Mouse (Mus musculus): ENCODE data around the gene Ss18l1. TPM values are rescaled to one million over a fixed set of nuclear protein-coding genes. Genes with fewer than 3 reads are reported as not detected.

Ss18l1 gene
- total and polyA plus RNA-seq, 3 experiments: 2.5 to 4.3 (median 4.2) TPM

DNA sequence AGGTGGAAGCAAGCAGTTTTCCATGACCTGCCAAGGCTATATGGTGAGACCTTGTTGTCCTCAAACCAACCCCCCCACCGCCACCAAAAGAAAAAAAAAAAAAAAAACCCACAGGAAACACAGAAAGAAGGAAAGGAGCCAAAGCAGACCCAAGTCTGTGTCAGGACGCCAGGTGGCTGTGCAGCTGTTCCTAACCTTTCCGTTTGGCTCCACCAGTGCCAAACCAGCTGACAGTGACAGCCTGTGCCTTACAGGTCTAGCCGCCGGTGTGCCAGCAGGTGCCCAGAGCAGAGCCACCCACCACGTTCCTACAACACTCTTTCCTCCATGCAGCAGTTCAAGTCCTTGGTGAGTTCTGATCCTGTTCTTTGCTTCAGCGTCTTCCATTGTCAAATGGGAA lies 30.6 kb downstream of the Ss18l1 start:
- Histone ChIP-seq H3K9me3 (replicated peaks) (no peaks in the 10 kb centered on the region), H3K4me1 (ENCODE audit: insufficient read depth, low read depth, low read length) (peaks cover 26% of the 10 kb centered on the region), H3K36me3 (replicated peaks) (peaks cover 65% of the 10 kb centered on the region), H3K27me3 (ENCODE audit: insufficient read depth, low read length) (no peaks in the 10 kb centered on the region), H3K4me3 (ENCODE audit: low read depth, low read length) (no peak overlapping the region)
- TF ChIP-seq GATA1 (IDR thresholded peaks at IDR 0.05; ENCODE audit: borderline replicate concordance, low read length) (no peak), GATA2 (IDR thresholded peaks at IDR 0.05; ENCODE audit: borderline replicate concordance, low read depth, low read length) (no peak), POLR2AphosphoS5 (IDR thresholded peaks at IDR 0.05; ENCODE audit: insufficient replicate concordance, low read depth, low read length) (no peak), CTCF (IDR thresholded peaks at IDR 0.05; ENCODE audit: low read depth, low read length) (no peak), TAL1 (conservative IDR thresholded peaks at IDR 0.05; ENCODE audit: low read depth, low read length) (no peak)
- no peak for DNase-seq (ENCODE audit: low spot score)
- ATAC-seq (ENCODE audit: extremely low read depth, insufficient number of reproducible peaks, low FRiP score, poor library complexity, severe bottlenecking): no peak

GRCm38 (mm10) chr2:180077622-180078021 lies 35.3 kb downstream of the Ss18l1 start:
- Histone ChIP-seq H3K4me3 (ENCODE audit: low read depth, low read length) (no peak overlapping the region), H3K27me3 (ENCODE audit: insufficient read depth, low read length) (no peaks in the 10 kb centered on the region), H3K36me3 (replicated peaks) (peaks cover 87% of the 10 kb centered on the region), H3K9me3 (replicated peaks) (no peaks in the 10 kb centered on the region), H3K4me1 (ENCODE audit: insufficient read depth, low read depth, low read length) (peaks cover 11% of the 10 kb centered on the region)
- ATAC-seq (ENCODE audit: extremely low read depth, insufficient number of reproducible peaks, low FRiP score, poor library complexity, severe bottlenecking) (no peak), DNase-seq (ENCODE audit: low spot score) (no peak)
- TF ChIP-seq CTCF (IDR thresholded peaks at IDR 0.05; ENCODE audit: low read depth, low read length) (no peak), TAL1 (conservative IDR thresholded peaks at IDR 0.05; ENCODE audit: low read depth, low read length) (no peak), GATA1 (IDR thresholded peaks at IDR 0.05; ENCODE audit: borderline replicate concordance, low read length) (no peak), GATA2 (IDR thresholded peaks at IDR 0.05; ENCODE audit: borderline replicate concordance, low read depth, low read length) (no peak), POLR2AphosphoS5 (IDR thresholded peaks at IDR 0.05; ENCODE audit: insufficient replicate concordance, low read depth, low read length) (no peak)

DNA sequence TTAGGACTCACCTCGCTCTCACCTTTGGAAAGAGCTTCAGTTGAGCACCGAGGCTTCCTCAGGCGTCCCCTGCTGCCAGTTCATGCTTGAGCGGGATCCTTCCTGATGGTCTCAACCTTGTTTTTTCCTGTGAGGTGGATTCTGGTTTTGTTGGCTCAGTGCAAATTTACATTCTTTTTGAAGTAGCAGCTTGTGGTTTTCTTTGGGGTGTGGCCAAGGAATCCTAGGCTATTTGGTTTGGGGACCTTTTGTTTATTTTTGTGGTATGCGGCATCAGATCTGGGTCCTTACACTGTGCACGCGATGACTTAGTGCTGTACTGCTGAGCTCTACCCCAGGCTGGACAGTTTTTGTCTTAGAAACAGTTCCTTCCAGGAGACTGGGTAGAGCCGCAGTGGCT lies 38.4 kb downstream of the Ss18l1 start:
- Histone ChIP-seq H3K27me3 (ENCODE audit: insufficient read depth, low read length) (no peaks in the 10 kb centered on the region), H3K9me3 (replicated peaks) (no peaks in the 10 kb centered on the region), H3K4me3 (ENCODE audit: low read depth, low read length) (no peak overlapping the region), H3K36me3 (replicated peaks) (peaks cover 88% of the 10 kb centered on the region), H3K4me1 (ENCODE audit: insufficient read depth, low read depth, low read length) (peaks cover 5% of the 10 kb centered on the region)
- TF ChIP-seq POLR2AphosphoS5 (IDR thresholded peaks at IDR 0.05; ENCODE audit: insufficient replicate concordance, low read depth, low read length) (no peak), GATA1 (IDR thresholded peaks at IDR 0.05; ENCODE audit: borderline replicate concordance, low read length) (no peak), TAL1 (conservative IDR thresholded peaks at IDR 0.05; ENCODE audit: low read depth, low read length) (no peak), GATA2 (IDR thresholded peaks at IDR 0.05; ENCODE audit: borderline replicate concordance, low read depth, low read length) (no peak), CTCF (IDR thresholded peaks at IDR 0.05; ENCODE audit: low read depth, low read length) (no peak)
- ATAC-seq (ENCODE audit: extremely low read depth, insufficient number of reproducible peaks, low FRiP score, poor library complexity, severe bottlenecking): no peak
- no peak for DNase-seq (ENCODE audit: low spot score)

- TF ChIP-seq POLR2AphosphoS5 (IDR thresholded peaks at IDR 0.05; ENCODE audit: insufficient replicate concordance, low read depth, low read length): no peak
- no peak for TF ChIP-seq TAL1 (conservative IDR thresholded peaks at IDR 0.05; ENCODE audit: low read depth, low read length)
- no peak for TF ChIP-seq CTCF (IDR thresholded peaks at IDR 0.05; ENCODE audit: low read depth, low read length)
- no peak for TF ChIP-seq GATA2 (IDR thresholded peaks at IDR 0.05; ENCODE audit: borderline replicate concordance, low read depth, low read length)
- no peak for TF ChIP-seq GATA1 (IDR thresholded peaks at IDR 0.05; ENCODE audit: borderline replicate concordance, low read length)
- H3K36me3 ChIP-seq (replicated peaks): peaks cover 88% of the 10 kb centered on the region
- H3K27me3 ChIP-seq (ENCODE audit: insufficient read depth, low read length): no peaks in the 10 kb centered on the region
- no peak overlapping the region for H3K4me3 ChIP-seq (ENCODE audit: low read depth, low read length)
- ATAC-seq (ENCODE audit: extremely low read depth, insufficient number of reproducible peaks, low FRiP score, poor library complexity, severe bottlenecking) (no peak), DNase-seq (ENCODE audit: low spot score) (no peak)
- H3K9me3 ChIP-seq (replicated peaks): no peaks in the 10 kb centered on the region
- H3K4me1 ChIP-seq (ENCODE audit: insufficient read depth, low read depth, low read length): peaks cover 5% of the 10 kb centered on the region
Observed at GRCm38 (mm10) chr2:180083063-180083462, 40.8 kb downstream of the Ss18l1 start.

GRCm38 (mm10) chr2:180084565-180084964 lies 42.3 kb downstream of the Ss18l1 start:
- H3K4me3 ChIP-seq (ENCODE audit: low read depth, low read length): no peak overlapping the region
- peaks cover 14% of the 10 kb centered on the region for H3K27me3 ChIP-seq (ENCODE audit: insufficient read depth, low read length)
- H3K4me1 ChIP-seq (ENCODE audit: insufficient read depth, low read depth, low read length): peaks cover 2% of the 10 kb centered on the region; the same call in 1 of the 2 replicates
- no peak for TF ChIP-seq POLR2AphosphoS5 (IDR thresholded peaks at IDR 0.05; ENCODE audit: insufficient replicate concordance, low read depth, low read length)
- TF ChIP-seq TAL1 (conservative IDR thresholded peaks at IDR 0.05; ENCODE audit: low read depth, low read length): no peak
- no peak for TF ChIP-seq GATA2 (IDR thresholded peaks at IDR 0.05; ENCODE audit: borderline replicate concordance, low read depth, low read length)
- no peak for TF ChIP-seq CTCF (IDR thresholded peaks at IDR 0.05; ENCODE audit: low read depth, low read length)
- no peak for TF ChIP-seq GATA1 (IDR thresholded peaks at IDR 0.05; ENCODE audit: borderline replicate concordance, low read length)
- no peak for DNase-seq (ENCODE audit: low spot score)
- ATAC-seq (ENCODE audit: extremely low read depth, insufficient number of reproducible peaks, low FRiP score, poor library complexity, severe bottlenecking): no peak
- H3K36me3 ChIP-seq (replicated peaks): peaks cover 74% of the 10 kb centered on the region
- H3K9me3 ChIP-seq (replicated peaks): no peaks in the 10 kb centered on the region

- ATAC-seq (ENCODE audit: extremely low read depth, insufficient number of reproducible peaks, low FRiP score, poor library complexity, severe bottlenecking) (no peak), DNase-seq (ENCODE audit: low spot score) (no peak)
- TF ChIP-seq POLR2AphosphoS5 (IDR thresholded peaks at IDR 0.05; ENCODE audit: insufficient replicate concordance, low read depth, low read length) (no peak), TAL1 (conservative IDR thresholded peaks at IDR 0.05; ENCODE audit: low read depth, low read length) (no peak), GATA2 (IDR thresholded peaks at IDR 0.05; ENCODE audit: borderline replicate concordance, low read depth, low read length) (no peak), CTCF (IDR thresholded peaks at IDR 0.05; ENCODE audit: low read depth, low read length) (no peak), GATA1 (IDR thresholded peaks at IDR 0.05; ENCODE audit: borderline replicate concordance, low read length) (no peak)
- Histone ChIP-seq H3K9me3 (replicated peaks) (no peaks in the 10 kb centered on the region), H3K27me3 (ENCODE audit: insufficient read depth, low read length) (peaks cover 25% of the 10 kb centered on the region), H3K4me1 (ENCODE audit: insufficient read depth, low read depth, low read length) (no peaks in the 10 kb centered on the region), H3K4me3 (ENCODE audit: low read depth, low read length) (no peak overlapping the region), H3K36me3 (replicated peaks) (peaks cover 62% of the 10 kb centered on the region)
Observed at GRCm38 (mm10) chr2:180085926-180086636, 43.8 kb downstream of the Ss18l1 start.
